Mouse (Mus musculus) retina, adult 2 months (tissue): ENCODE data around the gene Ttc30a1.

Experiments
- DNase-seq: peaks from one replicate; pipeline ENCODE4 v3.0.0-alpha.2; 2012; ENCODE audit warnings: low read depth, low spot score

Ttc30a1 gene

DNA sequence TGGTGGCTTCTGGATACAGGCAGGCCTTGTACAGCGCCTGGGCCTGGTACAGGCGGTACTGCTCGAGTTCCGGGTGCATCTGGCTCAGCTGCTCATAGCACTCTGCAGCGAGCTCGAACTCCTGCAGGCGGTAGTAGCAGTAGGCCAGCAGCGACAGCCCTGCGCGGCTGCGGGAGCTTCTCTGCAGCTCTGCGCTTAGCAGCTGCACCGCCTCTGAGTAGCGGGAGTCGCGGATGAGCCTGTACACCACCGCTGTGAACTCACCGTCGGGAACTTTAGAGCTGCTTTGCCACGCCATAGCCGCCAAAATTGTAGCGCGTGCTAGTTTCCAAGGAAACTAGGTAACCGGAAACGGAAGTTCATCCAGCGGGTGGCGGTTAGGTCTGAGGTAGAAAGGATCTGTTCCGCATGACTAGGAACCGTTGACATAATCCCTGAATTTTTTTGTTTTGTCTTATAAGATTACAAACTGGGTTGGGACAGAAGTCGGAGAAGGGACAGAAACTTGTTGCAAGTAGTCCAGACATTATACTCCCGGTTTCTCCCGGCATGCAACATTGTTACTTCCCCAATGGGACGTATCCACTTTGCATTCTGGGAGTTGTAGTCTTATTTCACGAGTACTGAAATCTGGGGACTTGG is at the start of gene Ttc30a1:
Ttc30a1 (minus strand) TSS at position 528 of the 642 bp plus-strand sequence.
- DNase-seq, result peak; percentile 83

DNA sequence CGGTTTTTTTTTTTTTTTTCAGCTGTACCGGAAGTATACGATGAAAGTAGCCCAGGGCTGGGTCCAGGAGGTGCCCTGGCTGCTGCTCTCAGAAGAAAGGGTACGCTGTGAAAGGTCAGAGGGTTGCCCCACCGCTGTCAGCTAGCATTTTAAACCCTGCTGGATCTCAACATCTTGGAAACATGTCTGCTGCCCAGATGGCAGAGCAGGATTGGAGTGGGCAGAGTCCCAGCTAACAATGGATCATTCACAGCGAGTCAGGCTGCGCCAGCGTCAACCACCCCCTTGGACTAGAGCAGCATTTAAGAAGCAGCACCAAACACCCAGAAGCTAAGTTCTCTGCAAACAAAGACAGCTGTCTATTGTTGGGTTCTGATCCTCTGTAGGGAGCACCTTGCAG is 48.3 kb upstream of the Ttc30a1 start:
- DNase-seq, result no peak

DNA sequence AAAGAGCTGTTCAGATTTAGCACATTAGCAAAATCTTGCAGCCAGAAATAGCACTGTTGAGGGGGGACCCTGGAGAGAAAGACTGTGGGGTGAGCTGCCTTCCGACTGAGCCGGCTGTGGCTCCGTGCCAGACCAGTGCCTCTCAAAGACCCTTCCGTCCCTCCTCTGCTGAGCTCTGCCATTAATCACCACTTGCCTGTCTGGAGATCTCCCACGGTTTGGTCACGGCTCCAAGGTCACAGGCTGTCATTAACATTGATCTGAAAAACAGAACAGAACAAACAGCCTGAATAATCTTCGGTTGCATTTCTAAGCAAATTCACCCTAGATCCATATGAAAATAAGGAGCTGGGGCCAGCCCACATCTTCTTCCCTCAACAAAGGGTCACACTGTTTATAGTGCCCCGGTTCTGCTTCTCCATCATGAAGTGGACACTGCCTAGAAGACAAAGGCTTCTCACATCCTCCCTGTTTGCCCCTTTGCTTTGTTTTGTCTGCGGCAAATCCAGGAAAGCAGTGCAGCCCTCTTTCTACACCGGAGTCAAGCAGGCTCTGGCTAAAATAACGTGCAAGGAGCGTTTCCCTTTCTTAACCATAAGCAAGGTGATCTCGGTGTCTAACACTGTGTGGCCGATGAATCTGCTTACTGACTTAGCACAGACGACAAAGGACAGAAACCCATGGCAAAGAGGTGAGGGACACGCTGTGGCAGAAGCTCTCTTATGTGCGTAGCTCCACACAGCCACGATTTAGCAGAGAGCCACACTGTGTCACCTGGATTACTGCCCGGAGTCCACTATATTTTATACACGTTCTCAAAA is 47.5 kb upstream of the Ttc30a1 start:
- no peak for DNase-seq

DNA sequence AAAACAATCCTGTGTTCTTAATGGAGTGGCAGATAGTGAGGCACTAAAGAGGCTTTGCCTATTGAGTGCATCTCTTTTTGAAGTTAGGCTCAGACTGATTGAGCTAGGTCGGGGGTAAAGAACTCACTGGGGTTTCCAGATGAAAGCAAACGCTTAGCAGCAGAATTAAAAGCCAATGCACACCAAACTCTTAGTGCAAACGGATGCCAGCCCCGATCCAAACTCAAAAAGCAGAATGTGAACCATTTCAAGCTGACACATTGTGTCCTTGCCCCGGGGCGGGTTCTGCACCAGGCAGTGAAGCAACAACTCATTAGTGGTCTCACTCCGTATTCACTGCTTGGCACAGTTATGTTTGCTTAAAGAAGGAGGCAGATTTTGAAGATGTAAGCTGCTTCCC is 35.1 kb upstream of the Ttc30a1 start:
- DNase-seq, result no peak

DNA sequence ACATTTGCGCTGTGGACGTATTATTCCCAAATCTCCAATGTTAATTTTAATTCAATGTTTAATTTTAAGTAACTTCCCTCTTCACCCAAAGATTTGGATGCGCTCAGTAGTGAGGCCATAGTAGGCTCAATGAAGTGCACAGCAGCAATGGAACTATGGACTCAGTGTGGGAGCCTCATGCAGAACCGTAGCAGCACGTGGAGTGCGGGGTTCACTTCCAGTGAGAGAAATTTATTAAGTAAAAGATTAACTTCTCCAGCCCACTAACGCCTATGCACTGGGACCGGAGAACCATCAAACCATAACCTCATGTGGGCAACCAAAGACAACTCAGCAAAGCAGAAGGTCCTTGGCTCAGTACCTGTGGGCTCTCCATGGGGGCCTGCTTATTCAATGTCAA is 34.4 kb upstream of the Ttc30a1 start:
- no peak for DNase-seq

DNA sequence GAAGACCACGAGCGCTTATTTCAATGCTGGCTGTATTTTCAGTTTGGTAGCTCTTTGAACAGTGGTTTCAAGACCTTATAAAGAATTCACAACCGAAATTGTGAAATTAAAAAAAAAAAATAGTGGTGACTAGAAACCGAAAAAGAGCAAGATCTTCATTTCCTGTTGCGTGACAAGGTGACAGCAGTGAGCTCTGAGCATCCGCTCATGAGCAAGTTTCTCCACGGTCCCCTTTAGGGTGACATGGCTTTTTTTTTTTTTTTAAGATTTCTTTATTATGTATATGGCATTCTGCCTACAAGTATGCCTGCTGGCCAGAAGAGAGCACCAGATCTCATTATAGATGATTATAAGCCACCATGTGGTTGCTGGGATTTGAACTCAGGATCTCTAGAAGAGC is 33.7 kb upstream of the Ttc30a1 start:
- no peak for DNase-seq

DNA sequence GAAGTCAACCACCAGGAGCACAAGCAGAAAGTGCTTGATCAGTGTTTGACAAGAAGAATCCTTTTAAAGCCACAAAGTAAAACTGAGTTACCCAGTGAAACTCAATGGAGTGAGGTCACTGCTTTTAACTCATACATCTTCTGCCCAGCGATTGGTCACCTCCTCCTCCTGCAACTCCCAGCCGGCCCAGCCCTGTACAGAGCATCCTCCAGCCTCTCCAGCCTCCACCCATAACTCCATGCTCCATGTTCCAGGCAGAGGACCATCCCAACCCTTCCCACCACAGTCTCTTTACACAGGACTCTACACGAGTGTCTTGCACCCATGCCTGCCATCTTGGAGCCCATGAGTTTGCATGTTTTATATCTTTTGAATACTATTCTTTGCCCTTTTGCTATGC is 32.9 kb upstream of the Ttc30a1 start:
- DNase-seq, result no peak

DNA sequence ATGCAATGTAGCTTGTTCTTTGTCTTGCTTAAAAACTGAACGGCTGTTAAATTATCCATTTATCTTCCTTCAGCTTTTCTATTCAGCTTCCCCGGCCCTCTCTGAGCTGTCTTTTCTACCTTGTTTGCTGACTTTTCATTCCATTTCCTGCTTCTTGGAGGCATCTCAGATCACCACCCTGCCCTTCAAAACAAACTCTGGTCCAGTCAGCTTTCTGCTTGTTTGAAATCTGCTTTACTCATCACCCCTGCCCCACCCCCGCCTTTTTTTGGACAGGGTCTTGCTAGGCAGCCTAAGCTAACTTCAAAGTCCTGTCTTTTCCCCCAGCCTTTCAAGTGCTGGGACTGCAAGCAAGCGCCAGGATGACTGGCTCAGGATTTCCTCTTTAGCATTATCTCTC is 24.4 kb upstream of the Ttc30a1 start:
- DNase-seq, result no peak

DNA sequence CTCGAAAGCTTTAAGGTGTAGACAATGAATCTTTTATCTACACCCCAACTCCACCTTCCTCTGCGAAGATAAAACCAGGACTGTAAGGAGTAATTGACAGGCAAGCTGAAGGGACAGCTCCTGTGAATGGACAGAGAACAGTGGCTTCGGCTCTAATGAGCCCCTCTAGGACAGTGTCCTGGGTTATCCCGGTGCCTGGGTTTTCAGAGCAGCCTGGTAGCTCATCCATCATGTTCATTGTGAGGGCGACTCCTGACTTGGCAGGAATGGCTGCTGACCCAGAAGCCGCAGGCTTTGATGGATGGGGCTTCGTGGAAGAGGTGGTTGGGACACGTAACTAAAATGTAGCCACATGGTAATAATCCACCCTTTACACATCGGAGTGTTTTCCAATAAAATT is 21.1 kb upstream of the Ttc30a1 start:
- no peak for DNase-seq

DNA sequence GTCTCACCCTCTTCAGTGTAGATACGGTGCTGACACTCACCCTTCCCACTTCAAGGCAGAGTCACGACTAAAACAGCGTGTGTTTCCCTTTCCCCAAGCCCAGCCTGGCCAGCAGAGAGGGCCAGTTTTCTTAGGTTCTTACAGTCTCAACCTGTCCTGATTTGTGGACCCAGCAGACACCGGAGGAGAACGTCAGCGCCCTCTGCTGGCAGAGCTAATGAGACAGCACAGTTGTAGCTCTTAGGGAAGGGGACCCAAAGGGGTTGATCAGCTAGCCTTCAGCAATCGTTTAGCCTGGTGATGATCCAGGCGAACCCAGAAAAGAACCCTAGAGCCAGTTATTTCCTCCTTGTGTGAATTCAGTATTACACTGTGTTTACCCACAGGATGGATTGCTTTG is 19.6 kb upstream of the Ttc30a1 start:
- DNase-seq, result no peak

DNA sequence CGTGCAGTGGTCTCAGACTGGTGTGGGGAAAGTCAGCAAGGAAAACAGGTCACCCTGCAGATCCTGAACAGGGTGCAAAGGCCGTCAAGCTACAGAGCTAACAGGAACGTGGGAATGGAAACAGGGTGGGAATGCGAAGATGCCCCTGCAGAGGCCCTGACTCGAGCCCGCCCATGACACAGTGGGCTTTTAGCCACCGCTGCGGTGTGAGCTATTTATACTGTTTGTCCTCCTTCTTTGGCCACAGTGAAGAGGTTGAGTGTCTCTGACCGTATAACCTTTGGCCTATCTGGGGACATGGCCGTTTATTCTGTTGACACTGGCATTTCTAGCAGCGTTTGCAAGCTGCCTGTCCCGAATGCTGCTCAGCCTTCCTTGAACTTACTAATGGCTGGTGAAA is 17.9 kb upstream of the Ttc30a1 start:
- DNase-seq, result no peak

DNA sequence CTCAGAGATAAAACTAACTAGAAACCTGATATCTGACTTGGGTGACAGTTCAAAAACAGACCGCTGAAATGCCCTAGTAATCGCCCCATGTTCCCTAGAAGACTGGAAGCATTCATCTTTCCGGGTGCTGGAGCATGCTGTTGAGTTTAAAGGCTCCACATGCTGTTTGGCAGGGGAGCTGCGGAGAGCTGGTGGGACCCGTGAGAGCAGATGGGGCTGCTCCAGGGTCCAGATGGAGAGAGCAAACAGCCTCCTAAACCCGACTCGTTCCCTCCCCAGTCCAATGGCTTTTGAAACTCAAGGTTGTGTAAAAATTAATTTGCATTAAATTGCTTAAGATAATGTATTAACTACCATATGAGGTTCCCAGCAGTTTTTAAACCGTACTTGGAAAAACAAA is 16.9 kb upstream of the Ttc30a1 start:
- no peak for DNase-seq

DNA sequence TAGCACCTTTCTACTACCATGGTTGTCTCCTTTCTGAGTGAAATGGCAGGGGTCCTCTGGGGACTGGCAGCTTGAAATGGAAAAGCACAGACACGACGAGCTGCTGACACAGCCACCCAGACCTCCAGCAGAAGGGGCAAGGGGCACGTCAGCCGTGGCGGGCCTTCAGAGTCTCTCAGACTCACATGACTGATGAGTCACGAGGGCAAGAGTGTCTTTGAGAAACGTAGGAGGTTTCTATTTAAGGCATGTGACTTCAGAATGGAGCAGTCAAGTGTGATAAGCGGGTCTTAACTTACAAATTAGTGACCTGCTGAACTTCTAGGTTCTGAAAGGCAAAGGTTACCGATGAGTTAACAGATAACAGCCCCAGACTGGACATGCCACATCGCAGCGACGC is 16.0 kb upstream of the Ttc30a1 start:
- DNase-seq, result no peak

DNA sequence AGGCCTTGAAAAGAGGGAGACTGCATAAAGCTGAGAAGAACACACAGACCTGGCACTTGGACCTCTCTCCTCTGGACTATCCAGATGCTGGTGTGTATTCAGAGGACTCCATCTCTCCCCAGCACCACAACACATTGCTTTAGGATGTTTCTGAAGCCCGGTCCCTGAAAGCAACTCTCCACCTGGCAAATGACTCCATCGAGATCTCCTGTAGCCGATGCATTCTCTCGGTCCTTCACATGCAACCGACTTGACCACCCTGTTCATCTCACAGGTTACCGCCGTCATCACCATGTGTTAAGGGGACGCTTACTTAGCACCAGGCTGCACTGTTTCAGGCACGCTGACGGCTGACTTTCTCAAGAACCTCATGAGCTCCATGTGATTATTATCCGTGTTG is 13.1 kb upstream of the Ttc30a1 start:
- DNase-seq, result no peak

DNA sequence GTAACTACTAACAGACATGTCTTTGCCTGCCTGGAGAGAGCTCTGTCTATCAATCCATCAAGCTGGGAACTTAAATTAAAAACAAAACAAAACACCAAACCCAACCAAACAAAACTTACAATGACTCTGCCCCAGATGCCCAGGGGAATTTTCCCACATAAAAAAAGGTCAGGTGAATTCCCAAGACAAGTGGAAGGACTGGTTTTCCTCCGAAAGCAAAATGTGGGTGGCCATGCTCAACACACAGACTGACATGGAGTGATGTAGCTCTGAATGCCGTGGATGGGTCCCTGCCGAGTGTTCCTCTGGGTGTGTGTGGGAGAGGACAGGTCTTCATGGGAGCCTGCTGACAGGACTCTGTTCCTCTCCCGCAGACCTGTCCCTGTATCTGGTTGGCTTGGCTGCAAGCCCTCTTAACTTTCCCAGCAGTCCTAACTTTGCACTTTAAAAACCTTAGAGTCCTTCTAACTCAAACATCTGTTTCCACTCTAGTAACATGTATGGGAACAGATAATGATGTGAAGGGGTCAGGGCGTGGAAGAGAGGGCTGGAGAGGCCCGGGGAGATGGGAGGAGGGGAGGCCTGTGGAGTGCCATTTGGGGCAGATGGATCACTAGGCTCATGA is 9.9 kb upstream of the Ttc30a1 start:
- DNase-seq, result no peak

DNA sequence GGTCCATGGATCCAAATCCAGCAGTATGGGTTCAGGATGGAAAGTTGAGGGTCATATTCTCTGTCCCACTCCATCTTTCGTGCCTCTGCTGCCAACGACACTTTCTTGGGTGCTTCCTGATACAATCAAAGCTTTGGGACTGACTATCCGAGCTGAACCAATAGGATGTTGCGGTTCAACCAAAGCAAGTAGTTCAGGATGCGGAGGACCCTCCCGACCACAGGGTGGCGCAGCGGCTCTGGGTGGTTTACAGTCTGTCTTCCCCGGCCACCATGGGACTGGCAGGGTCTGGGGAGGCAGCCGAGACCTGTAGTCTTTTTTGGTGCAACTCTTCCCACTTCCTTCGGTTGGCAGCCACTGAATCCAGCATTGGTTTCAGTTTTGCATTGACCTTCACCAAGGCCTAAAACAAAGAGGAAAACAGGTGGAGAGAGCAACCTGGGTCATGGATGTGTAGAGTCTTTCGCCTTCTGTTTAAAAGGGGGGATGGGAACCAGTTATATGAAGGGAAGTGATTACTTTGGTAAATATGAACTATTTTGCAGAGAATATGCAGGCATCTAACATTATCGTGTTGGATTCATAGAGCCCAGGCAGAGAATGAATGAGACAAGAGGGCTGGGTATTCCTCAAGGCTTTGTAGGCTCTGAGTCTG is 9.2 kb upstream of the Ttc30a1 start:
- no peak for DNase-seq

DNA sequence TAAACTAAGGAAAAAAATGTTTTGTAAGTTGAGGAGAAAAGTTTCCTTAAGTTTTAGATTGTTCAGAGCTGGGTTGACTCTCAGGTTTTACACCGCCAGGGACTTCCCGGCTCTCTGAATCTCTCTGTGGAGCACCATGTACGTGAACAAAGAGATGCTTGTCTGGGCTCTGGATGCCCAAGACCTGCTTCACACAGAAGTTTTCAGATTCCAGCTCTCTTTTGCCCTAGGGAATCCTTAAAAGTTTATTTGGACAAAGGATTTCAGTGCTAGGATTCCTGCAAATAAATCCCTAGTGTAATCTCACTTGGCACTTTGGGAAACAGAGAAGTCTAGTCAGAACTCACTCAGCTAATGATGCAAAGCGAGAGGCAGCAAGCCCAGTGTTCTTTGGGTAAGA is 7.9 kb upstream of the Ttc30a1 start:
- DNase-seq, result no peak

DNA sequence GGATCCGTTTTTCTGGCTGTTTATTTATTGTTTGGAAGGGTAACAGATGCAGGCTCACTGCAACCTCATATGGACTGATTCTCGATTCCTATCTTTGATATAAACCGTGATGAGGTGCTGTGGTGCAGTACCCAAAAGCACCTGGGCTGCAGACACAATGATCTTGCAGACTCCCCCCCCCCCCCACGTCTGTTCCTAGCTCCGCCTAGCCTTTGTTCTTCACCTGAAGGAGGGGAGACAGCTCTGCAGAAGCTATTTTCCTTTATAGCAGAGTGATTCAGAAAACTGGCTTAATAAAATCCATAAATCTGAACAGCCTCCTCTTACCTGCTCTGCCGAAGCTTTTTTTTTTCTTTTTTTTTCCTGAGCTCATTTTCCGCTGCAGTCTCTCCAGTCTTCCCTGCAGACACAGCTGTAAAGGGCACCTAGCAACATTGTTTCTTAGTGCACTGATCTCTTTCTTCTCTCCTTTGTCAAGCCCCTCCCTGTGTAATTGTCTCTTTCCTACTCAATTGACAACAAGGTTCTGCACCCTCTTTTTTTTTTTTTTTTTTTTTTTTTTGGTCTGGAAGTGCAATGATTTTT is 7.1 kb upstream of the Ttc30a1 start:
- no peak for DNase-seq

DNA sequence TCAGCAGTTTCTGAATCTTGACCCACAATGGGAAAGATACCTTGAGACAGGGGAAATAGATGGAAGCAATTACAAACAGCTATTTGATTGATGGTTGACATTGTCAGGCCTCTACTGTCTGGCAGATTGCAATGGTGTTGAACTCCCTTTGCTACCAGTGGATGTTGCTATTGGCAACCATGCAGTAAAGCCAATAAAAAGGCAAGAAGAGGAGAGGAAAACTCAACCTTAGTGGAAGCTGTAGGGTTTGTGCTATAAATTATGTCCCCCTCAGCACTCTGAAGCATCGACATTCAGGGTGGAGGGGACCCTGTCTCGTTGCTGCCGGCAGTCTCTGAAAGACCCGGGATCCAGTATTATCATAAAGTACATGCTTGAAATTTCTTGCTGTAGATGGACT is 6.6 kb upstream of the Ttc30a1 start:
- no peak for DNase-seq

DNA sequence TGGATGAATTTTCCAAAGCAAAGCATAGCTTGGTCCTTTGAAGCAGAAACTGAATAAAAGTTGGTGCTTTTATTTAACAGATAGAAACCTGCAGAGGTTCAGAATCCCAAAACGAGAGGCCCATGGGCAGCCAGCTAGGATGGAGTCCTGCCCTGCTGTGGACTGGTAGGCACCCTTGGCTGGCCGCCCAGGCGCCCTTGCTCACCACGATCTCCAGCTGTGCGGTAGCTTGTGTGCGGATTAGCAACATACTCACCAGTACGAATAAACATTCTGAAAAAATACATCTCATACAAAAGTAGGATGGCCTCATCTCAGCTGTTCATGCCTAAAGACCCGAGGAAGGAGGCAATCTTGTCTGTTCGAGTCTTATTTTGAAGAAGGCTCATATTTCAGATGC is 6.0 kb upstream of the Ttc30a1 start:
- DNase-seq, result no peak

DNA sequence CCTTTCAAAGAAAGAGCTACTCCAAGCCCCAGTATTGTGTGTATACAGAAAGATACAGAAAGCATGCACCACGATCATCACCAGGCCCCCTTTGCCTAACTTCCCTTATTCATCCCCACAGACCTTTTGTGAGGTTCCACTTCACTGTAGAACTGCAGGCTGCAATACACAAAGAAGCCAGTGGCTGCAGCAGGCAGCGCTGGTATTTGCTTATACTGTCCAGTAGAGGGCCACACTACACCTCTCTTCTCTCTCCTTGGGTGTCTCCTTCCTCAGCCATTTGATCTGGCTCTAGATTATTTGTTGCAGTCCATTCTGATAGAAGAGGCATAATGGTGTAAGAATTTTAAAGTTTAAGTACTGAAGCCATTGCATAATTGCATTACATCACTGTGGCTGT is 3.4 kb upstream of the Ttc30a1 start:
- DNase-seq, result peak; percentile 45

DNA sequence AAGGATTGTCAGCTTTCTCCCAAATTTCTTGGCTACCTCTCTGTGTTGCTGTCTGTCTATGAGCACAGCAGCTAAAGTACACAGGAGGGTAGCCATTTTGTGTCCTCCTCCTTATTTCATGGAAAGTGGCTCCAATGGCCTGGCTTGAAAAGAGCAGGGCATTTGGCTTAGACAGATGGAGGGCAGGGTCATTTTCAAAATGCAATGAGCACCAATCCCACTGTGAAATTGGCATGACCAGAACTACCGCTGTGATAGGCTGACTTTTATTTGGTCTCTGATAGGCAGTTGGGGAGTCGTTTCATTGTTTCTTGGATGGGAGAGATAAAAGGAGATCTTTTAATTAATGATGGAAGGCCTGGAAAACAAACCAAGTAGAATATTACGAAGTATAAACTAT is 2.1 kb upstream of the Ttc30a1 start:
- no peak for DNase-seq
